Mouse (Mus musculus): ENCODE data around the gene Tmco5. TPM values are rescaled to one million over a fixed set of nuclear protein-coding genes. Genes with fewer than 3 reads are reported as not detected.

Tmco5 gene
- not detected in 2 replicates for polyA plus RNA-seq (2014; fragmentation: Nextera tagmentation; extraction: Ambion mirVana)

- no peaks in the 10 kb centered on the region for H3K9me3 ChIP-seq (ENCODE audit: control insufficient read depth, low read length)
- H3K27me3 ChIP-seq (ENCODE audit: control insufficient read depth, insufficient read depth, low read length), result no peaks in the 10 kb centered on the region
- H3K9ac ChIP-seq (ENCODE audit: low read length), result no peak within 1 kb of the TSS
- no peak for ATAC-seq (ENCODE audit: insufficient number of reproducible peaks, insufficient read depth, low FRiP score, low read depth)
- no peak within 1 kb of the TSS for H3K27ac ChIP-seq (replicated peaks in 1 of 2; ENCODE audit: control insufficient read depth in 1 of 2, insufficient read depth in 1 of 2, low read depth in 2 of 2, low read length in 2 of 2)
- H3K4me3 ChIP-seq (ENCODE audit: control insufficient read depth in 1 of 2, insufficient read depth in 1 of 2, low read depth in 1 of 2, low read length in 2 of 2), result no peak within 1 kb of the TSS
- H3K4me2 ChIP-seq (ENCODE audit: low read length), result no peak within 1 kb of the TSS
- no peaks in the 10 kb centered on the region for H3K4me1 ChIP-seq (ENCODE audit: control insufficient read depth in 2 of 2, insufficient read depth in 2 of 2, low read length in 2 of 2)
- WGBS, result 90% methylated on average over 3 of the region's 3 CpGs
- no peaks in the 10 kb centered on the region for H3K36me3 ChIP-seq (ENCODE audit: control insufficient read depth, insufficient read depth, low read length)
Observed at GRCm38 (mm10) chr2:116878391-116878790, at the start of gene Tmco5. Tmco5 (plus strand) TSS chr2:116878691.

- Histone ChIP-seq H3K4me2 (ENCODE audit: low read length) (no peak overlapping the region), H3K27me3 (ENCODE audit: control insufficient read depth, insufficient read depth, low read length) (no peaks in the 10 kb centered on the region), H3K4me3 (ENCODE audit: control insufficient read depth in 1 of 2, insufficient read depth in 1 of 2, low read depth in 1 of 2, low read length in 2 of 2) (no peak overlapping the region), H3K9ac (ENCODE audit: low read length) (no peak overlapping the region), H3K36me3 (ENCODE audit: control insufficient read depth, insufficient read depth, low read length) (no peaks in the 10 kb centered on the region), H3K4me1 (ENCODE audit: control insufficient read depth in 2 of 2, insufficient read depth in 2 of 2, low read length in 2 of 2) (no peaks in the 10 kb centered on the region), H3K27ac (replicated peaks in 1 of 2; ENCODE audit: control insufficient read depth in 1 of 2, insufficient read depth in 1 of 2, low read depth in 2 of 2, low read length in 2 of 2) (no peak overlapping the region), H3K9me3 (ENCODE audit: control insufficient read depth, low read length) (no peaks in the 10 kb centered on the region)
- no peak for ATAC-seq (ENCODE audit: insufficient number of reproducible peaks, insufficient read depth, low FRiP score, low read depth)
- 73% methylated on average over 11 of the region's 11 CpGs for WGBS
Observed at GRCm38 (mm10) chr2:116831863-116832262, 46.6 kb upstream of the Tmco5 start.

GRCm38 (mm10) chr2:116837829-116838228, 40.7 kb upstream of the Tmco5 start:
- Histone ChIP-seq H3K4me2 (ENCODE audit: low read length) (no peak overlapping the region), H3K9ac (ENCODE audit: low read length) (no peak overlapping the region), H3K36me3 (ENCODE audit: control insufficient read depth, insufficient read depth, low read length) (no peaks in the 10 kb centered on the region), H3K27ac (replicated peaks in 1 of 2; ENCODE audit: control insufficient read depth in 1 of 2, insufficient read depth in 1 of 2, low read depth in 2 of 2, low read length in 2 of 2) (no peak overlapping the region), H3K27me3 (ENCODE audit: control insufficient read depth, insufficient read depth, low read length) (no peaks in the 10 kb centered on the region), H3K4me1 (ENCODE audit: control insufficient read depth in 2 of 2, insufficient read depth in 2 of 2, low read length in 2 of 2) (no peaks in the 10 kb centered on the region), H3K4me3 (ENCODE audit: control insufficient read depth in 1 of 2, insufficient read depth in 1 of 2, low read depth in 1 of 2, low read length in 2 of 2) (no peak overlapping the region), H3K9me3 (ENCODE audit: control insufficient read depth, low read length) (no peaks in the 10 kb centered on the region)
- WGBS, result 58% methylated on average over 3 of the region's 3 CpGs
- no peak for ATAC-seq (ENCODE audit: insufficient number of reproducible peaks, insufficient read depth, low FRiP score, low read depth)

- Histone ChIP-seq H3K27me3 (ENCODE audit: control insufficient read depth, insufficient read depth, low read length) (no peaks in the 10 kb centered on the region), H3K4me3 (ENCODE audit: control insufficient read depth in 1 of 2, insufficient read depth in 1 of 2, low read depth in 1 of 2, low read length in 2 of 2) (no peak overlapping the region), H3K27ac (replicated peaks in 1 of 2; ENCODE audit: control insufficient read depth in 1 of 2, insufficient read depth in 1 of 2, low read depth in 2 of 2, low read length in 2 of 2) (no peak overlapping the region), H3K36me3 (ENCODE audit: control insufficient read depth, insufficient read depth, low read length) (no peaks in the 10 kb centered on the region), H3K9ac (ENCODE audit: low read length) (no peak overlapping the region), H3K4me2 (ENCODE audit: low read length) (peak overlapping the region; percentile 36; the same call in 1 of the 2 replicates), H3K9me3 (ENCODE audit: control insufficient read depth, low read length) (no peaks in the 10 kb centered on the region), H3K4me1 (ENCODE audit: control insufficient read depth in 2 of 2, insufficient read depth in 2 of 2, low read length in 2 of 2) (no peaks in the 10 kb centered on the region)
- WGBS, result 41% methylated on average over 8 of the region's 8 CpGs
- no peak for ATAC-seq (ENCODE audit: insufficient number of reproducible peaks, insufficient read depth, low FRiP score, low read depth)
Observed at GRCm38 (mm10) chr2:116838538-116839197, 39.8 kb upstream of the Tmco5 start.

- H3K27ac ChIP-seq (replicated peaks in 1 of 2; ENCODE audit: control insufficient read depth in 1 of 2, insufficient read depth in 1 of 2, low read depth in 2 of 2, low read length in 2 of 2), result no peak overlapping the region
- peaks cover 4 to 7% of the 10 kb centered on the region in 2 experiments; a peak in 3 of 4 replicates for H3K4me1 ChIP-seq (ENCODE audit: control insufficient read depth in 2 of 2, insufficient read depth in 2 of 2, low read length in 2 of 2)
- no peaks in the 10 kb centered on the region for H3K9me3 ChIP-seq (ENCODE audit: control insufficient read depth, low read length)
- no peaks in the 10 kb centered on the region for H3K36me3 ChIP-seq (ENCODE audit: control insufficient read depth, insufficient read depth, low read length)
- H3K4me2 ChIP-seq (ENCODE audit: low read length), result no peak overlapping the region
- no peak for ATAC-seq (ENCODE audit: insufficient number of reproducible peaks, insufficient read depth, low FRiP score, low read depth)
- H3K4me3 ChIP-seq (ENCODE audit: control insufficient read depth in 1 of 2, insufficient read depth in 1 of 2, low read depth in 1 of 2, low read length in 2 of 2), result no peak overlapping the region
- 60% methylated on average over 20 of the region's 20 CpGs for WGBS
- H3K9ac ChIP-seq (ENCODE audit: low read length), result no peak overlapping the region
- H3K27me3 ChIP-seq (ENCODE audit: control insufficient read depth, insufficient read depth, low read length), result no peaks in the 10 kb centered on the region
Observed at GRCm38 (mm10) chr2:116849980-116850636, 28.4 kb upstream of the Tmco5 start.

GRCm38 (mm10) chr2:116851356-116851755, 27.1 kb upstream of the Tmco5 start:
- no peaks in the 10 kb centered on the region for H3K9me3 ChIP-seq (ENCODE audit: control insufficient read depth, low read length)
- no peaks in the 10 kb centered on the region for H3K36me3 ChIP-seq (ENCODE audit: control insufficient read depth, insufficient read depth, low read length)
- no peak overlapping the region for H3K4me3 ChIP-seq (ENCODE audit: control insufficient read depth in 1 of 2, insufficient read depth in 1 of 2, low read depth in 1 of 2, low read length in 2 of 2)
- whole genome bisulfite sequencing, result 79% methylated on average over 4 of the region's 4 CpGs
- H3K9ac ChIP-seq (ENCODE audit: low read length), result no peak overlapping the region
- no peak for ATAC-seq (ENCODE audit: insufficient number of reproducible peaks, insufficient read depth, low FRiP score, low read depth)
- H3K4me1 ChIP-seq (ENCODE audit: control insufficient read depth in 2 of 2, insufficient read depth in 2 of 2, low read length in 2 of 2), result peaks cover 4 to 7% of the 10 kb centered on the region in 2 experiments; a peak in 3 of 4 replicates
- H3K27me3 ChIP-seq (ENCODE audit: control insufficient read depth, insufficient read depth, low read length), result no peaks in the 10 kb centered on the region
- H3K27ac ChIP-seq (replicated peaks in 1 of 2; ENCODE audit: control insufficient read depth in 1 of 2, insufficient read depth in 1 of 2, low read depth in 2 of 2, low read length in 2 of 2), result no peak overlapping the region
- H3K4me2 ChIP-seq (ENCODE audit: low read length), result no peak overlapping the region

- Histone ChIP-seq H3K9me3 (ENCODE audit: control insufficient read depth, low read length) (no peaks in the 10 kb centered on the region), H3K36me3 (ENCODE audit: control insufficient read depth, insufficient read depth, low read length) (no peaks in the 10 kb centered on the region), H3K4me1 (ENCODE audit: control insufficient read depth in 2 of 2, insufficient read depth in 2 of 2, low read length in 2 of 2) (peaks cover 4 to 7% of the 10 kb centered on the region in 2 experiments; a peak in 3 of 4 replicates), H3K4me3 (ENCODE audit: control insufficient read depth in 1 of 2, insufficient read depth in 1 of 2, low read depth in 1 of 2, low read length in 2 of 2) (no peak overlapping the region), H3K27ac (replicated peaks in 1 of 2; ENCODE audit: control insufficient read depth in 1 of 2, insufficient read depth in 1 of 2, low read depth in 2 of 2, low read length in 2 of 2) (peak overlapping the region in 1 of 2 experiments; percentile 37; a peak in 1 of 4 replicates), H3K9ac (ENCODE audit: low read length) (no peak overlapping the region), H3K4me2 (ENCODE audit: low read length) (no peak overlapping the region), H3K27me3 (ENCODE audit: control insufficient read depth, insufficient read depth, low read length) (no peaks in the 10 kb centered on the region)
- whole genome bisulfite sequencing, result 25% methylated on average over 5 of the region's 5 CpGs
- no peak for ATAC-seq (ENCODE audit: insufficient number of reproducible peaks, insufficient read depth, low FRiP score, low read depth)
Observed at GRCm38 (mm10) chr2:116852249-116852648, 26.2 kb upstream of the Tmco5 start.
